Mouse (Mus musculus): ENCODE results near the gene Pign. TPM values are rescaled to one million over a fixed set of nuclear protein-coding genes. Genes with fewer than 3 reads are reported as not detected.

Pign gene
- total and polyA plus RNA-seq, 2 experiments from 2014 or later, result 5.7 to 14.7 TPM

- no peaks in the 10 kb centered on the region for H3K27me3 ChIP-seq (ENCODE audit: control insufficient read depth, insufficient read depth, low read length)
- no peak overlapping the region for H3K9ac ChIP-seq (replicated peaks; ENCODE audit: low read depth, low read length)
- no peaks in the 10 kb centered on the region for H3K4me1 ChIP-seq (ENCODE audit: control insufficient read depth, insufficient read depth)
- H3K4me2 ChIP-seq (ENCODE audit: low read depth, low read length), result no peak overlapping the region
- ATAC-seq (ENCODE audit: insufficient read depth, low read depth) (no peak), DNase-seq (ENCODE audit: low spot score) (no peak)
- H3K36me3 ChIP-seq (replicated peaks; ENCODE audit: control insufficient read depth, insufficient read depth, low read length), result no peaks in the 10 kb centered on the region
- no peak overlapping the region for H3K4me3 ChIP-seq (ENCODE audit: low read depth, low read length)
- WGBS, result 94% methylated on average over 1 of the region's 1 CpGs
- no peak overlapping the region for H3K27ac ChIP-seq (ENCODE audit: low read depth)
- no peak for TF ChIP-seq EP300 (IDR thresholded peaks at IDR 0.05; ENCODE audit: low read depth)
- TF ChIP-seq CTCF (IDR thresholded peaks at IDR 0.05; ENCODE audit: low read depth), result no peak
- H3K9me3 ChIP-seq (replicated peaks; ENCODE audit: control insufficient read depth, low read length), result no peaks in the 10 kb centered on the region
Observed at GRCm38 (mm10) chr1:105507116-105507515, 156.4 kb downstream of the Pign start.

GRCm38 (mm10) chr1:105492626-105493025 lies 170.9 kb downstream of the Pign start:
- Histone ChIP-seq H3K4me3 (ENCODE audit: low read depth, low read length) (no peak overlapping the region), H3K4me2 (ENCODE audit: low read depth, low read length) (no peak overlapping the region), H3K27ac (ENCODE audit: low read depth) (no peak overlapping the region), H3K9me3 (replicated peaks; ENCODE audit: control insufficient read depth, low read length) (no peaks in the 10 kb centered on the region), H3K36me3 (replicated peaks; ENCODE audit: control insufficient read depth, insufficient read depth, low read length) (no peaks in the 10 kb centered on the region), H3K9ac (replicated peaks; ENCODE audit: low read depth, low read length) (no peak overlapping the region), H3K27me3 (ENCODE audit: control insufficient read depth, insufficient read depth, low read length) (no peaks in the 10 kb centered on the region), H3K4me1 (ENCODE audit: control insufficient read depth, insufficient read depth) (no peaks in the 10 kb centered on the region)
- TF ChIP-seq EP300 (IDR thresholded peaks at IDR 0.05; ENCODE audit: low read depth) (no peak), CTCF (IDR thresholded peaks at IDR 0.05; ENCODE audit: low read depth) (no peak)
- ATAC-seq (ENCODE audit: insufficient read depth, low read depth) (no peak), DNase-seq (ENCODE audit: low spot score) (no peak)
- WGBS, result 80% methylated on average over 5 of the region's 5 CpGs

GRCm38 (mm10) chr1:105489456-105489855 lies 174.0 kb downstream of the Pign start:
- H3K4me1 ChIP-seq (ENCODE audit: control insufficient read depth, insufficient read depth), result no peaks in the 10 kb centered on the region
- H3K4me2 ChIP-seq (ENCODE audit: low read depth, low read length), result no peak overlapping the region
- H3K4me3 ChIP-seq (ENCODE audit: low read depth, low read length), result no peak overlapping the region
- H3K36me3 ChIP-seq (replicated peaks; ENCODE audit: control insufficient read depth, insufficient read depth, low read length), result no peaks in the 10 kb centered on the region
- no peaks in the 10 kb centered on the region for H3K9me3 ChIP-seq (replicated peaks; ENCODE audit: control insufficient read depth, low read length)
- TF ChIP-seq EP300 (IDR thresholded peaks at IDR 0.05; ENCODE audit: low read depth) (no peak), CTCF (IDR thresholded peaks at IDR 0.05; ENCODE audit: low read depth) (no peak)
- no peak overlapping the region for H3K27ac ChIP-seq (ENCODE audit: low read depth)
- ATAC-seq (ENCODE audit: insufficient read depth, low read depth), result no peak
- no peak overlapping the region for H3K9ac ChIP-seq (replicated peaks; ENCODE audit: low read depth, low read length)
- 72% methylated on average over 3 of the region's 3 CpGs for WGBS
- no peak for DNase-seq (ENCODE audit: low spot score)
- no peaks in the 10 kb centered on the region for H3K27me3 ChIP-seq (ENCODE audit: control insufficient read depth, insufficient read depth, low read length)

- Histone ChIP-seq H3K4me1 (ENCODE audit: control insufficient read depth, insufficient read depth) (no peaks in the 10 kb centered on the region), H3K36me3 (replicated peaks; ENCODE audit: control insufficient read depth, insufficient read depth, low read length) (no peaks in the 10 kb centered on the region), H3K9ac (replicated peaks; ENCODE audit: low read depth, low read length) (no peak overlapping the region), H3K4me2 (ENCODE audit: low read depth, low read length) (no peak overlapping the region), H3K27me3 (ENCODE audit: control insufficient read depth, insufficient read depth, low read length) (no peaks in the 10 kb centered on the region), H3K27ac (ENCODE audit: low read depth) (no peak overlapping the region), H3K4me3 (ENCODE audit: low read depth, low read length) (no peak overlapping the region), H3K9me3 (replicated peaks; ENCODE audit: control insufficient read depth, low read length) (no peaks in the 10 kb centered on the region)
- 62% methylated on average over 4 of the region's 4 CpGs for WGBS
- TF ChIP-seq CTCF (IDR thresholded peaks at IDR 0.05; ENCODE audit: low read depth) (no peak), EP300 (IDR thresholded peaks at IDR 0.05; ENCODE audit: low read depth) (no peak)
- DNase-seq (ENCODE audit: low spot score) (no peak), ATAC-seq (ENCODE audit: insufficient read depth, low read depth) (no peak)
Observed at GRCm38 (mm10) chr1:105487037-105487436, 176.4 kb downstream of the Pign start.

Small RNA genes lying within 50 kb of the gene (microRNA-seq; reads per million reads assigned to microRNA genes)
- not detected for gene Gm22426

Other genes starting within 250 kb of the Pign start
- gene Relch, start 184 bp upstream of the Pign start, total RNA-seq (2014; rRNA removed; ENCODE audit: low replicate concordance), result 23.9 and 25.4 TPM in 2 replicates
- gene Relch, start 184 bp upstream of the Pign start, polyA plus RNA-seq (2015; fragmentation: Nextera tagmentation; extraction: Ambion mirVana), result 11.0 and 12.2 TPM in 2 replicates
- 0.53 and 0.58 TPM in 2 replicates for gene Tnfrsf11a, start 117.0 kb upstream of the Pign start, total RNA-seq (2014; rRNA removed; ENCODE audit: low replicate concordance)
- 0.18 and 0.34 TPM in 2 replicates for gene Tnfrsf11a, start 117.0 kb upstream of the Pign start, polyA plus RNA-seq (2015; fragmentation: Nextera tagmentation; extraction: Ambion mirVana)

Data from heart, postnatal 0 days (tissue).